Mouse (Mus musculus) cortical plate, adult 2 months (tissue): ENCODE data around the gene Smc3.

Source experiments
- CTCF ChIP-seq: fragments of 200-500 bp; IDR thresholded peaks from 2 replicates; pipeline ENCODE4 v1.5.1; 2011; ENCODE audit warnings: mild to moderate bottlenecking, control low read depth, low read length; ENCODE audit not compliant: insufficient read depth; ENCODE audit errors: extremely low read depth
- POLR2A ChIP-seq: fragments of 200-500 bp; IDR thresholded peaks from 2 replicates; pipeline ENCODE4 v1.6.1; 2011; ENCODE audit warnings: mild to moderate bottlenecking, low read length, control low read depth; ENCODE audit not compliant: insufficient read depth; ENCODE audit errors: extremely low read depth

GRCm38 (mm10) chr19:53661938-53662722 lies 61.9 kb downstream of the Smc3 start:
- no peak for TF ChIP-seq CTCF
- no peak for TF ChIP-seq POLR2A
